Mouse (Mus musculus) neural tube, embryonic 14.5 days (tissue): Measurements from ENCODE around the gene Psmd14. TPM values are rescaled to one million over a fixed set of nuclear protein-coding genes. Genes with fewer than 3 reads are reported as not detected.

Experiments used
- ATAC-seq: fragments of 200-750 bp; cut with Nextera tagmentation; 2 replicates; pipeline ENCODE4 v1.8.0; 2017; ENCODE audit warnings: low read depth, mild to moderate bottlenecking, moderate TSS enrichment, moderate library complexity
- H3K27ac ChIP-seq: fragments of 300-500 bp; sonication (generic); 2 replicates; pipeline ENCODE4 v1.5.1; 2014; ENCODE audit warnings: low read depth, mild to moderate bottlenecking, control low read depth, low read length, moderate library complexity, mixed read lengths
- H3K27me3 ChIP-seq: fragments of 300-500 bp; sonication (generic); 2 replicates; pipeline ENCODE4 v1.6.1; 2014; ENCODE audit warnings: low read length; ENCODE audit not compliant: control insufficient read depth, insufficient read depth
- H3K36me3 ChIP-seq: fragments of 300-500 bp; sonication (generic); 2 replicates; pipeline ENCODE4 v1.6.1; 2014; ENCODE audit warnings: low read length, mixed read lengths; ENCODE audit not compliant: control insufficient read depth, insufficient read depth
- H3K4me1 ChIP-seq: fragments of 300-500 bp; sonication (generic); 2 replicates; pipeline ENCODE4 v1.6.1; 2014; ENCODE audit warnings: low read length; ENCODE audit not compliant: control insufficient read depth, insufficient read depth
- H3K4me2 ChIP-seq: fragments of 300-500 bp; sonication (generic); 2 replicates; pipeline ENCODE4 v1.6.1; 2014; ENCODE audit warnings: mild to moderate bottlenecking, low read depth, low read length, control low read depth
- H3K4me3 ChIP-seq: fragments of 300-500 bp; sonication (generic); 2 replicates; pipeline ENCODE4 v1.5.1; 2014; ENCODE audit warnings: low read depth, low read length, control low read depth, mixed read lengths
- H3K9ac ChIP-seq: fragments of 300-500 bp; sonication (generic); replicated peaks from 2 replicates; pipeline ENCODE4 v1.6.1; 2014; ENCODE audit warnings: low read depth, mild to moderate bottlenecking, control low read depth, low read length, mixed read lengths
- H3K9me3 ChIP-seq: fragments of 300-500 bp; sonication (generic); 2 replicates; pipeline ENCODE4 v1.6.1; 2016; ENCODE audit warnings: low read length; ENCODE audit not compliant: control insufficient read depth
- WGBS: fragments of 180-500 bp; shearing (Covaris S2); extraction: QIAGEN DNeasy Blood & Tissue Kit; methylation state at CpG from one replicate; pipeline ENCODE4 v1.1.7; 2014; 5-methylcytosine and 5-hydroxymethylcytosine counted together
- polyA plus RNA-seq: library from polyadenylated mRNA; unstranded; fragments of >200 nt; fragmentation: Nextera tagmentation; extraction: Ambion mirVana; gene quantifications from 2 replicates; pipeline ENCODE4 v1.2.1, GENCODE M21; 2014

Gene Psmd14
- polyA plus RNA-seq, 1 experiment from 2014 or later: 222 TPM

GRCm38 (mm10) chr2:61751286-61751685 lies 39.8 kb downstream of the Psmd14 start:
- H3K4me3 ChIP-seq: no peak overlapping the region
- 0 out of 2 replicates have a peak, but pooled peaks have one; percentile 34 for ATAC-seq
- no peak overlapping the region for H3K4me2 ChIP-seq
- no peaks in the 10 kb centered on the region for H3K4me1 ChIP-seq
- no peaks in the 10 kb centered on the region for H3K36me3 ChIP-seq
- WGBS: 53% methylated on average over 2 of the region's 2 CpGs
- no peaks in the 10 kb centered on the region for H3K9me3 ChIP-seq
- H3K27ac ChIP-seq: no peak overlapping the region
- no peak overlapping the region for H3K9ac ChIP-seq
- H3K27me3 ChIP-seq: no peaks in the 10 kb centered on the region

GRCm38 (mm10) chr2:61752362-61752761 lies 40.9 kb downstream of the Psmd14 start:
- Histone ChIP-seq H3K27ac (no peak overlapping the region), H3K4me2 (no peak overlapping the region), H3K36me3 (no peaks in the 10 kb centered on the region), H3K27me3 (no peaks in the 10 kb centered on the region), H3K9ac (no peak overlapping the region), H3K4me1 (no peaks in the 10 kb centered on the region), H3K9me3 (no peaks in the 10 kb centered on the region), H3K4me3 (no peak overlapping the region)
- ATAC-seq: no peak

- H3K4me1 ChIP-seq: no peaks in the 10 kb centered on the region
- H3K9ac ChIP-seq: no peak overlapping the region
- no peak overlapping the region for H3K4me3 ChIP-seq
- no peak for ATAC-seq
- H3K9me3 ChIP-seq: no peaks in the 10 kb centered on the region
- H3K27me3 ChIP-seq: no peaks in the 10 kb centered on the region
- H3K27ac ChIP-seq: no peak overlapping the region
- H3K36me3 ChIP-seq: no peaks in the 10 kb centered on the region
- no peak overlapping the region for H3K4me2 ChIP-seq
Measured at GRCm38 (mm10) chr2:61754989-61755388, 43.5 kb downstream of the Psmd14 start.

- WGBS: 90% methylated on average over 5 of the region's 5 CpGs
- no peak overlapping the region for H3K27ac ChIP-seq
- no peaks in the 10 kb centered on the region for H3K4me1 ChIP-seq
- H3K4me2 ChIP-seq: no peak overlapping the region
- no peak for ATAC-seq
- no peak overlapping the region for H3K4me3 ChIP-seq
- H3K27me3 ChIP-seq: no peaks in the 10 kb centered on the region
- no peak overlapping the region for H3K9ac ChIP-seq
- H3K9me3 ChIP-seq: no peaks in the 10 kb centered on the region
- no peaks in the 10 kb centered on the region for H3K36me3 ChIP-seq
Measured at GRCm38 (mm10) chr2:61759234-61759855, 47.9 kb downstream of the Psmd14 start.

- no peak for ATAC-seq
- no peak overlapping the region for H3K4me2 ChIP-seq
Measured at GRCm38 (mm10) chr2:61760044-61760443, 48.5 kb downstream of the Psmd14 start.

GRCm38 (mm10) chr2:61764470-61765105 lies 53.1 kb downstream of the Psmd14 start:
- Histone ChIP-seq H3K27me3 (no peaks in the 10 kb centered on the region), H3K4me3 (no peak overlapping the region), H3K27ac (no peak overlapping the region), H3K4me1 (no peaks in the 10 kb centered on the region), H3K36me3 (no peaks in the 10 kb centered on the region), H3K9ac (no peak overlapping the region), H3K4me2 (no peak overlapping the region), H3K9me3 (no peaks in the 10 kb centered on the region)
- 76% methylated on average over 6 of the region's 6 CpGs for WGBS
- no peak for ATAC-seq

More at GRCm38 (mm10) chr2:61760044-61760443, 48.5 kb downstream of the Psmd14 start:
- 92% methylated on average over 3 of the region's 3 CpGs for WGBS
- Histone ChIP-seq H3K9me3 (no peaks in the 10 kb centered on the region), H3K9ac (no peak overlapping the region), H3K27me3 (no peaks in the 10 kb centered on the region), H3K4me3 (no peak overlapping the region), H3K4me1 (no peaks in the 10 kb centered on the region), H3K27ac (no peak overlapping the region), H3K36me3 (no peaks in the 10 kb centered on the region)

- 46% methylated on average over 4 of the region's 4 CpGs for WGBS
- Histone ChIP-seq H3K36me3 (no peaks in the 10 kb centered on the region), H3K27ac (0 out of 2 replicates have a peak overlapping the region, but pooled peaks have one; percentile 44), H3K4me1 (no peaks in the 10 kb centered on the region), H3K4me3 (no peak overlapping the region), H3K9ac (no peak overlapping the region), H3K27me3 (no peaks in the 10 kb centered on the region), H3K4me2 (no peak overlapping the region), H3K9me3 (no peaks in the 10 kb centered on the region)
- no peak for ATAC-seq
Measured at GRCm38 (mm10) chr2:61765526-61765925, 54.0 kb downstream of the Psmd14 start.

- Histone ChIP-seq H3K4me3 (no peak overlapping the region), H3K4me2 (no peak overlapping the region), H3K4me1 (no peaks in the 10 kb centered on the region), H3K9me3 (no peaks in the 10 kb centered on the region), H3K9ac (no peak overlapping the region), H3K36me3 (peaks cover 10% of the 10 kb centered on the region; the same call in 1 of the 2 replicates), H3K27ac (no peak overlapping the region), H3K27me3 (no peaks in the 10 kb centered on the region)
- no peak for ATAC-seq
Measured at GRCm38 (mm10) chr2:61780794-61781193, 69.3 kb downstream of the Psmd14 start.

- Histone ChIP-seq H3K9me3 (no peaks in the 10 kb centered on the region), H3K4me2 (no peak overlapping the region), H3K27ac (no peak overlapping the region), H3K4me1 (no peaks in the 10 kb centered on the region), H3K9ac (no peak overlapping the region), H3K4me3 (no peak overlapping the region), H3K27me3 (no peaks in the 10 kb centered on the region), H3K36me3 (no peaks in the 10 kb centered on the region)
- ATAC-seq: no peak
- 85% methylated on average over 5 of the region's 5 CpGs for WGBS
Measured at GRCm38 (mm10) chr2:61794960-61795359, 83.5 kb downstream of the Psmd14 start.
